Mouse (Mus musculus): ENCODE measurements around the gene Sae1. TPM values are rescaled to one million over a fixed set of nuclear protein-coding genes. Genes with fewer than 3 reads are reported as not detected.

Sae1 gene
- total and polyA plus RNA-seq, 3 experiments: 182 to 287 TPM; not detected in 1

GRCm38 (mm10) chr7:16418713-16419112, 31.1 kb upstream of the Sae1 start:
- H3K27me3 ChIP-seq (ENCODE audit: control insufficient read depth in 1 of 2, insufficient read depth in 2 of 2, low read length in 2 of 2): no peaks in the 10 kb centered on the region
- no peak overlapping the region for H3K27ac ChIP-seq (ENCODE audit: control insufficient read depth, low read depth, low read length)
- no peaks in the 10 kb centered on the region for H3K9me3 ChIP-seq (replicated peaks; ENCODE audit: insufficient read depth, low read length)
- peaks cover 0 to 18% of the 10 kb centered on the region in 2 experiments; a peak in 2 of 4 replicates for H3K36me3 ChIP-seq (ENCODE audit: control insufficient read depth in 1 of 2, insufficient read depth in 2 of 2, low read length in 2 of 2)
- TF ChIP-seq USF2 (IDR thresholded peaks at IDR 0.05; ENCODE audit: borderline replicate concordance in 1 of 2, insufficient read depth in 1 of 2, low read depth in 1 of 2, low read length in 2 of 2) (no peak), KAT2A (conservative IDR thresholded peaks at IDR 0.05; ENCODE audit: low read depth, low read length) (no peak), MAZ (IDR thresholded peaks at IDR 0.05; ENCODE audit: low read depth, low read length) (no peak), JUND (IDR thresholded peaks at IDR 0.05; ENCODE audit: low read depth, low read length) (no peak), TCF12 (IDR thresholded peaks at IDR 0.05; ENCODE audit: low read depth, low read length) (no peak), RCOR1 (IDR thresholded peaks at IDR 0.05; ENCODE audit: low read depth, low read length) (no peak), GABPA (IDR thresholded peaks at IDR 0.05; ENCODE audit: low read depth, low read length) (no peak), ZMIZ1 (IDR thresholded peaks at IDR 0.05; ENCODE audit: low read depth, low read length) (no peak), BHLHE40 (IDR thresholded peaks at IDR 0.05; ENCODE audit: borderline replicate concordance, low read depth, low read length) (no peak), CHD2 (IDR thresholded peaks at IDR 0.05; ENCODE audit: low read length) (no peak), RAD21 (IDR thresholded peaks at IDR 0.05; ENCODE audit: low read depth, low read length) (no peak), ZC3H11A (IDR thresholded peaks at IDR 0.05; ENCODE audit: low read depth, low read length) (no peak), USF1 (IDR thresholded peaks at IDR 0.05; ENCODE audit: low read depth, low read length) (no peak), ETS1 (IDR thresholded peaks at IDR 0.05; ENCODE audit: low read depth, low read length) (no peak), TBP (IDR thresholded peaks at IDR 0.05; ENCODE audit: low read depth, low read length) (no peak), SMC3 (IDR thresholded peaks at IDR 0.05; ENCODE audit: low read depth, low read length) (no peak), ZKSCAN1 (IDR thresholded peaks at IDR 0.05; ENCODE audit: low read depth, low read length) (no peak), GATA1 (IDR thresholded peaks at IDR 0.05; ENCODE audit: low read depth, low read length) (no peak)
- no peaks in the 10 kb centered on the region for H3K79me2 ChIP-seq (ENCODE audit: control insufficient read depth, insufficient read depth, low read length, poor library complexity)
- no peaks in the 10 kb centered on the region for H3K4me1 ChIP-seq (ENCODE audit: control insufficient read depth in 1 of 2, insufficient read depth in 2 of 2, low read length in 2 of 2)
- no peak overlapping the region for H3K9ac ChIP-seq (ENCODE audit: control insufficient read depth, low read depth, low read length, poor library complexity, severe bottlenecking)
- H3K4me3 ChIP-seq (ENCODE audit: control insufficient read depth in 1 of 2, insufficient read depth in 1 of 2, low read depth in 2 of 2, low read length in 2 of 2): no peak overlapping the region
- no peak for DNase-seq (ENCODE audit: low read depth, low spot score)

GRCm38 (mm10) chr7:16417141-16417771, 29.6 kb upstream of the Sae1 start:
- H3K79me2 ChIP-seq (ENCODE audit: control insufficient read depth, insufficient read depth, low read length, poor library complexity): no peaks in the 10 kb centered on the region
- no peaks in the 10 kb centered on the region for H3K4me1 ChIP-seq (ENCODE audit: control insufficient read depth in 1 of 2, insufficient read depth in 2 of 2, low read length in 2 of 2)
- no peak for DNase-seq (ENCODE audit: low read depth, low spot score)
- no peak for TF ChIP-seq TAL1 (IDR thresholded peaks at IDR 0.05; ENCODE audit: low read length)
- TF ChIP-seq TBP (IDR thresholded peaks at IDR 0.05; ENCODE audit: low read depth, low read length): no peak
- no peak for TF ChIP-seq GABPA (IDR thresholded peaks at IDR 0.05; ENCODE audit: low read depth, low read length)
- no peak overlapping the region for H3K27ac ChIP-seq (ENCODE audit: control insufficient read depth, low read depth, low read length)
- H3K4me3 ChIP-seq (ENCODE audit: control insufficient read depth in 1 of 2, insufficient read depth in 1 of 2, low read depth in 2 of 2, low read length in 2 of 2): no peak overlapping the region
- no peak overlapping the region for H3K9ac ChIP-seq (ENCODE audit: control insufficient read depth, low read depth, low read length, poor library complexity, severe bottlenecking)
- no peaks in the 10 kb centered on the region for H3K27me3 ChIP-seq (ENCODE audit: control insufficient read depth in 1 of 2, insufficient read depth in 2 of 2, low read length in 2 of 2)
- no peaks in the 10 kb centered on the region for H3K9me3 ChIP-seq (replicated peaks; ENCODE audit: insufficient read depth, low read length)
- peaks cover 0 to 18% of the 10 kb centered on the region in 2 experiments; a peak in 2 of 4 replicates for H3K36me3 ChIP-seq (ENCODE audit: control insufficient read depth in 1 of 2, insufficient read depth in 2 of 2, low read length in 2 of 2)
